9 mouse cellular contexts compared by ENCODE assay signal in the genomic region with DNA sequence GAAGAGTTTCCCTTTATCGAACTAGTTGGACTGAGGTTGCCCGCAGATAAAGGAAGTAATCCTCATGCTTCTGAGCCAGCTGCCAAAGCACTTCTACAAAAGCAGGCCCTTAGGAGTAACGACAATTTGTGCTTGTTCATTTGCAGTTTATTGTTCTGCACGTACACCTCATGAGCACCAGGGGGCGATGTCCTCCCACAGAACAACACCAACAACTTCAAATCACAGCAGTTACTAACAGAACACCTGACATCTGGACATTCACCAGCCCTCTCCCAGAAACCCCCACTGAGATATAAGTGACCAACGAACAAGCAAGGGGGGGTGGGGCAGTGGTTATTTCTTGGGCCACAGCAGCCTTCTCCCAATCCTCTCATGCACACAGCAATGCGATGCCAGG. TPM values are rescaled to one million over a fixed set of nuclear protein-coding genes. Genes with fewer than 3 reads are reported as not detected.
DNase-seq lines count a peak whose midpoint lies in the region; ATAC-seq and TF ChIP-seq lines count a peak whose summit lies in the region.
"Had no signal": no experiment of that assay in that cellular context is flagged by ENCODE, and none has a peak within 500 bp of the region (broad histone marks: within the 10 kb centered on the region; RNA-seq: fewer than 3 reads in every experiment).

No protein-coding gene starts in this region.

- TF ChIP-seq POLR2A in cortical plate, adult 2 months (IDR thresholded peaks at IDR 0.05; ENCODE audit: extremely low read depth, insufficient read depth, low read length), result no peak

- H3K9ac ChIP-seq in heart, embryonic 15.5 days, result no peak overlapping the region
- no peak overlapping the region for H3K9ac ChIP-seq in kidney, embryonic 16.5 days (replicated peaks; ENCODE audit: low read length)
- no peak overlapping the region for H3K9ac ChIP-seq in liver, embryonic 16.5 days (ENCODE audit: low read depth, low read length)
- H3K9ac ChIP-seq: heart, embryonic 13.5 days had no signal

- H3K4me2 ChIP-seq in heart, embryonic 15.5 days, result no peak overlapping the region
- no peak overlapping the region for H3K4me2 ChIP-seq in kidney, embryonic 16.5 days (replicated peaks; ENCODE audit: low read depth, low read length)
- H3K4me2 ChIP-seq in liver, embryonic 16.5 days (ENCODE audit: low read depth, low read length), result no peak overlapping the region
- H3K4me2 ChIP-seq: heart, embryonic 13.5 days had no signal

- peak; percentile 67 for DNase-seq in T-cell, adult 2 months (ENCODE audit: low spot score)
- peak; percentile 42 for DNase-seq in neural tube, embryonic 10.5 days (ENCODE audit: extremely low spot score, low spot score)
- peak; percentile 62 for DNase-seq in thymus, postnatal 25 days

- no peak overlapping the region for H3K4me3 ChIP-seq in cortical plate, adult 2 months (ENCODE audit: insufficient read depth, low read length)
- no peak overlapping the region for H3K4me3 ChIP-seq in heart, embryonic 15.5 days
- H3K4me3 ChIP-seq in kidney, embryonic 16.5 days (ENCODE audit: low read length), result no peak overlapping the region
- H3K4me3 ChIP-seq in liver, embryonic 16.5 days (ENCODE audit: low read depth, low read length), result no peak overlapping the region
- H3K4me3 ChIP-seq: heart, embryonic 13.5 days had no signal

- no peaks in the 10 kb centered on the region for H3K36me3 ChIP-seq in heart, embryonic 15.5 days
- peaks cover 6% of the 10 kb centered on the region; the same call in 1 of the 2 replicates for H3K36me3 ChIP-seq in kidney, embryonic 16.5 days (ENCODE audit: insufficient read depth, low read length)
- H3K36me3 ChIP-seq in liver, embryonic 16.5 days (ENCODE audit: control insufficient read depth, insufficient read depth), result no peaks in the 10 kb centered on the region
- H3K36me3 ChIP-seq: heart, embryonic 13.5 days had no signal

- no peak overlapping the region for H3K27ac ChIP-seq in cortical plate, adult 2 months (ENCODE audit: insufficient read depth, low read length)
- H3K27ac ChIP-seq in heart, embryonic 15.5 days, result no peak overlapping the region
- H3K27ac ChIP-seq in kidney, embryonic 16.5 days (ENCODE audit: low read length), result no peak overlapping the region
- H3K27ac ChIP-seq in liver, embryonic 16.5 days (ENCODE audit: low read length), result no peak overlapping the region
- H3K27ac ChIP-seq: heart, embryonic 13.5 days had no signal

- H3K27me3 ChIP-seq in heart, embryonic 15.5 days, result no peaks in the 10 kb centered on the region
- H3K27me3 ChIP-seq in kidney, embryonic 16.5 days (ENCODE audit: insufficient read depth, low read length), result no peaks in the 10 kb centered on the region
- no peaks in the 10 kb centered on the region for H3K27me3 ChIP-seq in liver, embryonic 16.5 days (ENCODE audit: control insufficient read depth, insufficient read depth, low read depth, low read length)
- H3K27me3 ChIP-seq: heart, embryonic 13.5 days had no signal

- ATAC-seq in CD4-positive, CD25-positive, alpha-beta regulatory T cell, adult 4 months, result peak; percentile 74
- ATAC-seq in heart, embryonic 15.5 days (replicated peaks; ENCODE audit: insufficient number of reproducible peaks, insufficient read depth, low FRiP score, low read depth), result peak; percentile 48; the same call in 1 of the 2 replicates
- peak; percentile 25; the same call in 1 of the 2 replicates for ATAC-seq in kidney, embryonic 16.5 days (ENCODE audit: low FRiP score, low TSS enrichment)
- 0 out of 2 replicates have a peak, but pooled peaks have one; percentile 15 for ATAC-seq in liver, embryonic 16.5 days (ENCODE audit: low read depth)

- H3K9me3 ChIP-seq in heart, embryonic 15.5 days (replicated peaks), result no peaks in the 10 kb centered on the region
- H3K9me3 ChIP-seq in kidney, embryonic 16.5 days (ENCODE audit: low read length), result no peaks in the 10 kb centered on the region
- H3K9me3 ChIP-seq in liver, embryonic 16.5 days (replicated peaks; ENCODE audit: control insufficient read depth, low read length), result no peaks in the 10 kb centered on the region
- H3K9me3 ChIP-seq: heart, embryonic 13.5 days had no signal

- H3K4me1 ChIP-seq in cortical plate, adult 2 months (ENCODE audit: control insufficient read depth, insufficient read depth, low read length), result no peaks in the 10 kb centered on the region
- peaks cover 5% of the 10 kb centered on the region; the same call in 1 of the 2 replicates for H3K4me1 ChIP-seq in heart, embryonic 15.5 days (replicated peaks)
- no peaks in the 10 kb centered on the region for H3K4me1 ChIP-seq in kidney, embryonic 16.5 days (ENCODE audit: insufficient read depth, low read length)
- H3K4me1 ChIP-seq in liver, embryonic 16.5 days (ENCODE audit: control insufficient read depth, low read depth, low read length), result no peaks in the 10 kb centered on the region

- peak; percentile 87 for TF ChIP-seq CTCF in cortical plate, adult 2 months (IDR thresholded peaks at IDR 0.05; ENCODE audit: extremely low read depth, insufficient read depth, low read length)

- WGBS in heart, embryonic 15.5 days, result 20% methylated on average over 7 of the region's 7 CpGs
- 30% methylated on average over 7 of the region's 7 CpGs for WGBS in kidney, embryonic 16.5 days
- WGBS in liver, embryonic 16.5 days (ENCODE audit: insufficient replicate concordance), result 16% methylated on average over 7 of the region's 7 CpGs

RNA-seq across cellular contexts. Expression of gene Mpeg1, which starts 5.6 kb away (rescaled TPM):
- polyA plus RNA-seq in CD4-positive, CD25-positive, alpha-beta regulatory T cell, adult 4 months (2017; shearing (Covaris generic)), result under 1 TPM; 0.15 to 0.44 TPM
- 11.9 and 13.0 TPM in 2 replicates for polyA plus RNA-seq in cortical plate, adult 2 months (2012; rRNA removed)
- 0.54 and 0.72 TPM in 2 replicates for polyA plus RNA-seq in heart, embryonic 15.5 days (2015; fragmentation: Nextera tagmentation; extraction: Ambion mirVana)
- 0.54 and 0.62 TPM in 2 replicates for polyA plus RNA-seq in kidney, embryonic 16.5 days (2015; fragmentation: Nextera tagmentation; extraction: Ambion mirVana)
- 2.3 and 2.5 TPM in 2 replicates for polyA plus RNA-seq in liver, embryonic 16.5 days (2015; fragmentation: Nextera tagmentation; extraction: Ambion mirVana)

RNA-seq across cellular contexts. Expression of gene Dtx4, which starts 35.0 kb away (rescaled TPM):
- polyA plus RNA-seq in CD4-positive, CD25-positive, alpha-beta regulatory T cell, adult 4 months (2017; shearing (Covaris generic)), result 10 to 100 TPM in 1 of 2 experiments, 1 to 10 TPM in 1; 6.8 to 11.4 TPM
- polyA plus RNA-seq in cortical plate, adult 2 months (2012; rRNA removed), result 20.8 and 23.2 TPM in 2 replicates
- 2.5 and 4.5 TPM in 2 replicates for polyA plus RNA-seq in heart, embryonic 15.5 days (2015; fragmentation: Nextera tagmentation; extraction: Ambion mirVana)
- polyA plus RNA-seq in kidney, embryonic 16.5 days (2015; fragmentation: Nextera tagmentation; extraction: Ambion mirVana), result 6.1 and 6.6 TPM in 2 replicates
- 2.0 and 2.2 TPM in 2 replicates for polyA plus RNA-seq in liver, embryonic 16.5 days (2015; fragmentation: Nextera tagmentation; extraction: Ambion mirVana)

RNA-seq across cellular contexts. Expression of gene Pfpl, which starts 38.5 kb away (rescaled TPM):
- polyA plus RNA-seq in CD4-positive, CD25-positive, alpha-beta regulatory T cell, adult 4 months (2017; shearing (Covaris generic)), result not detected
- 0.02 TPM in 1 of 2 replicates, not detected in the other for polyA plus RNA-seq in cortical plate, adult 2 months (2012; rRNA removed)
- polyA plus RNA-seq in heart, embryonic 15.5 days (2015; fragmentation: Nextera tagmentation; extraction: Ambion mirVana), result not detected in 2 replicates
- not detected in 2 replicates for polyA plus RNA-seq in kidney, embryonic 16.5 days (2015; fragmentation: Nextera tagmentation; extraction: Ambion mirVana)
- polyA plus RNA-seq in liver, embryonic 16.5 days (2015; fragmentation: Nextera tagmentation; extraction: Ambion mirVana), result not detected in 2 replicates
- polyA plus RNA-seq: heart, embryonic 13.5 days had no signal

RNA-seq across cellular contexts. Expression of gene Olfr1441, which starts 49.0 kb away (rescaled TPM):
- not detected for polyA plus RNA-seq in CD4-positive, CD25-positive, alpha-beta regulatory T cell, adult 4 months (2017; shearing (Covaris generic))
- not detected in 2 replicates for polyA plus RNA-seq in cortical plate, adult 2 months (2012; rRNA removed)
- not detected in 2 replicates for polyA plus RNA-seq in heart, embryonic 15.5 days (2015; fragmentation: Nextera tagmentation; extraction: Ambion mirVana)
- polyA plus RNA-seq in kidney, embryonic 16.5 days (2015; fragmentation: Nextera tagmentation; extraction: Ambion mirVana), result not detected in 2 replicates
- polyA plus RNA-seq in liver, embryonic 16.5 days (2015; fragmentation: Nextera tagmentation; extraction: Ambion mirVana), result not detected in 2 replicates
- polyA plus RNA-seq: heart, embryonic 13.5 days had no signal

Comparison
In these comparisons a context has a peak if more than half of its experiments do, and no peak if none do; other contexts are left out.
1. ATAC-seq: peak in every context shown above with its lines; median percentile 74 in CD4-positive, CD25-positive, alpha-beta regulatory T cell, adult 4 months; 48 in heart, embryonic 15.5 days; 25 in kidney, embryonic 16.5 days; 15 in liver, embryonic 16.5 days.